Mouse (Mus musculus): ENCODE measurements around the gene Slc38a3. TPM values are rescaled to one million over a fixed set of nuclear protein-coding genes. Genes with fewer than 3 reads are reported as not detected.
A peak's percentile ranks its signal among the peaks of the same experiment; 100 is the strongest.

The Slc38a3 gene
- polyA plus RNA-seq (2012; rRNA removed) (23.5 and 25.0 TPM in 2 replicates), polyA plus RNA-seq (2014; fragmentation: Nextera tagmentation; extraction: Ambion mirVana) (15.7 and 19.7 TPM in 2 replicates)

- Histone ChIP-seq H3K9ac (replicated peaks) (no peak within 1 kb of the TSS), H3K9me3 (ENCODE audit: control insufficient read depth, low read length) (no peaks in the 10 kb centered on the region), H3K27me3 (ENCODE audit: control insufficient read depth, insufficient read depth, low read length) (peaks cover 43% of the 10 kb centered on the region), H3K36me3 (replicated peaks; ENCODE audit: control insufficient read depth, insufficient read depth, low read depth) (no peaks in the 10 kb centered on the region), H3K4me2 (ENCODE audit: low read depth) (no peak within 1 kb of the TSS), H3K4me3 (ENCODE audit: insufficient read depth in 1 of 2, low read depth in 2 of 2, low read length in 2 of 2) (no peak within 1 kb of the TSS), H3K4me1 (replicated peaks; ENCODE audit: control insufficient read depth in 2 of 2, insufficient read depth in 2 of 2, low read length in 1 of 2) (no peaks in the 10 kb centered on the region; a peak in 2 of 4 replicates), H3K27ac (no peak within 1 kb of the TSS)
- no peak for TF ChIP-seq EP300 (IDR thresholded peaks at IDR 0.05; ENCODE audit: low read depth)
- TF ChIP-seq CTCF (IDR thresholded peaks at IDR 0.05; ENCODE audit: low read depth): no peak
- DNase-seq (ENCODE audit: low read depth in 3 of 3, low spot score in 3 of 3) (no peak), ATAC-seq (ENCODE audit: insufficient read depth) (no peak)
- 70% methylated on average over 9 of the region's 9 CpGs for WGBS (ENCODE audit: insufficient replicate concordance)
Observed at GRCm38 (mm10) chr9:107669480-107669945, at the start of gene Slc38a3. Slc38a3 (minus strand) TSS chr9:107669530.

DNA sequence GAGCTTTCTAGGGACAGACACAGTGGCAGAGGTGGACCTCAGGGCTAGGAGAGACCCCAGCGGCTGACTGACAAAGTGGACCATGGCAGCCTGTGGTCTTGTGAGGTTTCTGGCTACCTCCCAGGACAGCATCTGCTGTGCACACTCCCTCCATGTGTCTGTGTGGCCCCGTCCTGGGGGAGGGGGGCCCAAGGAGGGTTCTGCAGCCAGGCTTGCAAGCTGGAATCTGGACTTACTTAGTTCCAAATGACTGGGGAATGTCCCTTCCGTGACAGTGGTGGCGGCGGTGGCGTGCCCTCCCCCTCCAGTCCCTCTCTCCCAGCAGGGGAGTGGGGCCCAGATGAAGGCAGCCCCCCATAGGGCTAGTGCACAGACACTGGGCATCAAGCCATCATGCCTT is 47.6 kb upstream of the Slc38a3 start:
- Histone ChIP-seq H3K9ac (replicated peaks) (no peak overlapping the region), H3K36me3 (replicated peaks; ENCODE audit: control insufficient read depth, insufficient read depth, low read depth) (no peaks in the 10 kb centered on the region), H3K27ac (no peak overlapping the region), H3K4me3 (ENCODE audit: insufficient read depth in 1 of 2, low read depth in 2 of 2, low read length in 2 of 2) (no peak overlapping the region), H3K4me2 (ENCODE audit: low read depth) (no peak overlapping the region), H3K4me1 (replicated peaks; ENCODE audit: control insufficient read depth in 2 of 2, insufficient read depth in 2 of 2, low read length in 1 of 2) (no peaks in the 10 kb centered on the region; a peak in 1 of 4 replicates), H3K27me3 (ENCODE audit: control insufficient read depth, insufficient read depth, low read length) (peaks cover under 1% of the 10 kb centered on the region), H3K9me3 (ENCODE audit: control insufficient read depth, low read length) (no peaks in the 10 kb centered on the region)
- WGBS (ENCODE audit: insufficient replicate concordance): 59% methylated on average over 6 of the region's 6 CpGs
- no peak for ATAC-seq (ENCODE audit: insufficient read depth)
- no peak for TF ChIP-seq CTCF (IDR thresholded peaks at IDR 0.05; ENCODE audit: low read depth)
- TF ChIP-seq EP300 (IDR thresholded peaks at IDR 0.05; ENCODE audit: low read depth): no peak
- DNase-seq (ENCODE audit: low read depth in 3 of 3, low spot score in 3 of 3): no peak

- Histone ChIP-seq H3K27me3 (ENCODE audit: control insufficient read depth, insufficient read depth, low read length) (peaks cover 13% of the 10 kb centered on the region), H3K36me3 (replicated peaks; ENCODE audit: control insufficient read depth, insufficient read depth, low read depth) (no peaks in the 10 kb centered on the region)
Observed at GRCm38 (mm10) chr9:107715632-107716031, 46.3 kb upstream of the Slc38a3 start.

DNA sequence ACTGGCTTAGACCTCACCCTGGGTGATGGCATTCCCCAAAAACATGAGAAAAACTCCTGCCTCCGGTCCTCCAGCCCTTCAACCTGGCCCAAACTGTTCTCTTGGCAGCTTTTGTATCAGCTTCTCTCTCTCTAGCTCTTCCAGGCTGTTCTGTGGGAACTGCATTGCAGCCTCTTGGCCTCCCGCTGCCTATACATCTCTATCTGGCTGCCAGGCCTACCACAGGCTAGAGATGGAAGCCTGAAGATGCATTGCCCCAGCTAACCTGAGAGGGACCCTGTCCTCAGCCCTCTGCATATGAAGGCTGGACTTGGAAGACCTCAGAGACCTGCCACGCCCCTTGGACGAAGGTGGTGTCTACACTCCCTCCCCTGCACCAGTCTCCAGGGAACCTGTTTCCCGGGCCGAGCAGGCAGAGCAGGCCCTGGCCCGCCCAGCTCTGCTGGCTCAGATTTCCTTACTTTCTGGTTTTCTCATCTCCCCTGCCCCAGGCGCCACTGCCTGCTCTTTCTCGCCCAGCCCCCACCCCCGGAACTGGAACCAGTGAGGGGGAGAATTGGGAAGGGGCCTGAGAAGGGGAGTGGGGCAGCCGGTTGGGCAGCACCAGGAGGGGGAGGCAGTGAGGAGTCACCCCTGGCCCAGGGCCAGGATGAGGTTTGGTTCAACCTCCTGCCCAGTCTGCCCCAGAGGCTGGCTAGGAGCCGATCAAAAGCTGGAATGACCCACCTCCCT is 45.1 kb upstream of the Slc38a3 start:
- no peaks in the 10 kb centered on the region for H3K36me3 ChIP-seq (replicated peaks; ENCODE audit: control insufficient read depth, insufficient read depth, low read depth)
- DNase-seq (ENCODE audit: low read depth in 3 of 3, low spot score in 3 of 3) (no peak), ATAC-seq (ENCODE audit: insufficient read depth) (no peak)
- H3K9ac ChIP-seq (replicated peaks): no peak overlapping the region
- H3K4me1 ChIP-seq (replicated peaks; ENCODE audit: control insufficient read depth in 2 of 2, insufficient read depth in 2 of 2, low read length in 1 of 2): no peaks in the 10 kb centered on the region; a peak in 1 of 4 replicates
- H3K4me2 ChIP-seq (ENCODE audit: low read depth): no peak overlapping the region
- H3K27ac ChIP-seq: no peak overlapping the region
- H3K9me3 ChIP-seq (ENCODE audit: control insufficient read depth, low read length): no peaks in the 10 kb centered on the region
- 31% methylated on average over 12 of the region's 12 CpGs for WGBS (ENCODE audit: insufficient replicate concordance)
- H3K27me3 ChIP-seq (ENCODE audit: control insufficient read depth, insufficient read depth, low read length): peaks cover 25% of the 10 kb centered on the region
- H3K4me3 ChIP-seq (ENCODE audit: insufficient read depth in 1 of 2, low read depth in 2 of 2, low read length in 2 of 2): no peak overlapping the region
- TF ChIP-seq CTCF (IDR thresholded peaks at IDR 0.05; ENCODE audit: low read depth): no peak

More at GRCm38 (mm10) chr9:107715632-107716031, 46.3 kb upstream of the Slc38a3 start:
- DNase-seq (ENCODE audit: low read depth in 3 of 3, low spot score in 3 of 3): no peak
- H3K4me1 ChIP-seq (replicated peaks; ENCODE audit: control insufficient read depth in 2 of 2, insufficient read depth in 2 of 2, low read length in 1 of 2): no peaks in the 10 kb centered on the region; a peak in 1 of 4 replicates
- no peak for TF ChIP-seq CTCF (IDR thresholded peaks at IDR 0.05; ENCODE audit: low read depth)
- no peak for TF ChIP-seq EP300 (IDR thresholded peaks at IDR 0.05; ENCODE audit: low read depth)
- H3K4me3 ChIP-seq (ENCODE audit: insufficient read depth in 1 of 2, low read depth in 2 of 2, low read length in 2 of 2): no peak overlapping the region
- ATAC-seq (ENCODE audit: insufficient read depth): no peak
- no peak overlapping the region for H3K27ac ChIP-seq
- H3K9ac ChIP-seq (replicated peaks): no peak overlapping the region
- 58% methylated on average over 2 of the region's 2 CpGs for WGBS (ENCODE audit: insufficient replicate concordance)
- no peaks in the 10 kb centered on the region for H3K9me3 ChIP-seq (ENCODE audit: control insufficient read depth, low read length)
- H3K4me2 ChIP-seq (ENCODE audit: low read depth): no peak overlapping the region

- 3% methylated on average over 75 of the region's 86 CpGs for WGBS (ENCODE audit: insufficient replicate concordance)
Observed at GRCm38 (mm10) chr9:107709697-107710483, 40.6 kb upstream of the Slc38a3 start, which contains the start of gene Sema3f. Sema3f (minus strand) TSS chr9:107710475.

More at GRCm38 (mm10) chr9:107709697-107710483, 40.6 kb upstream of the Slc38a3 start, which contains the start of gene Sema3f:
- peak; percentile 51 for TF ChIP-seq CTCF (IDR thresholded peaks at IDR 0.05; ENCODE audit: low read depth)
- TF ChIP-seq EP300 (IDR thresholded peaks at IDR 0.05; ENCODE audit: low read depth): no peak
- H3K4me1 ChIP-seq (replicated peaks; ENCODE audit: control insufficient read depth in 2 of 2, insufficient read depth in 2 of 2, low read length in 1 of 2): no peaks in the 10 kb centered on the region; a peak in 1 of 4 replicates
- no peaks in the 10 kb centered on the region for H3K9me3 ChIP-seq (ENCODE audit: control insufficient read depth, low read length)
- peak within 1 kb of the TSS; percentile 74 for H3K4me2 ChIP-seq (ENCODE audit: low read depth)
- DNase-seq (ENCODE audit: low read depth in 3 of 3, low spot score in 3 of 3): peak; percentile 42 to 58 (median 46)
- H3K36me3 ChIP-seq (replicated peaks; ENCODE audit: control insufficient read depth, insufficient read depth, low read depth): no peaks in the 10 kb centered on the region
- H3K9ac ChIP-seq (replicated peaks): peak within 1 kb of the TSS; percentile 20; the same call in 1 of the 2 replicates
- H3K27ac ChIP-seq: no peak within 1 kb of the TSS
- H3K27me3 ChIP-seq (ENCODE audit: control insufficient read depth, insufficient read depth, low read length): peaks cover 63% of the 10 kb centered on the region
- peak within 1 kb of the TSS; percentile 50 to 57 for H3K4me3 ChIP-seq (ENCODE audit: insufficient read depth in 1 of 2, low read depth in 2 of 2, low read length in 2 of 2)
- ATAC-seq (ENCODE audit: insufficient read depth): peak; percentile 82

All from liver, embryonic 14.5 days (tissue).